Mouse (Mus musculus) liver, postnatal 0 days (tissue): ENCODE results near the gene Cd82. TPM values are rescaled to one million over a fixed set of nuclear protein-coding genes. Genes with fewer than 3 reads are reported as not detected.

Experiments
- ATAC-seq: fragments of 200-750 bp; cut with Nextera tagmentation; 2 replicates; pipeline ENCODE4 v1.8.0; 2017; ENCODE audit warnings: mild to moderate bottlenecking, moderate library complexity
- DNase-seq: peaks from one replicate; pipeline ENCODE4 v3.0.0-alpha.2; 2016
- H3K27ac ChIP-seq: fragments of 300-500 bp; sonication (generic); 2 replicates; pipeline ENCODE4 v1.5.1; 2014; ENCODE audit warnings: antibody characterized with exemption, moderate library complexity, mild to moderate bottlenecking, low read depth
- H3K27me3 ChIP-seq: fragments of 300-500 bp; sonication (generic); 2 replicates; pipeline ENCODE4 v1.6.1; 2014; ENCODE audit warnings: low read length, control low read depth, mixed read lengths; ENCODE audit not compliant: insufficient read depth
- H3K36me3 ChIP-seq: fragments of 300-500 bp; sonication (generic); replicated peaks from 2 replicates; pipeline ENCODE4 v1.6.1; 2014; ENCODE audit warnings: mild to moderate bottlenecking, control low read depth, low read length, moderate library complexity, mixed read lengths; ENCODE audit not compliant: insufficient read depth
- H3K4me1 ChIP-seq: fragments of 300-500 bp; sonication (generic); 2 replicates; pipeline ENCODE4 v1.6.1; 2014; ENCODE audit warnings: antibody characterized with exemption, mild to moderate bottlenecking, control low read depth; ENCODE audit not compliant: insufficient read depth
- H3K4me2 ChIP-seq: fragments of 300-500 bp; sonication (generic); 2 replicates; pipeline ENCODE4 v1.6.1; 2014; ENCODE audit warnings: low read depth, mild to moderate bottlenecking, low read length, moderate library complexity, mixed read lengths
- H3K4me3 ChIP-seq: fragments of 300-500 bp; sonication (generic); 2 replicates; pipeline ENCODE4 v1.5.1; 2014; ENCODE audit warnings: low read depth, low read length
- H3K9ac ChIP-seq: fragments of 300-500 bp; sonication (generic); replicated peaks from 2 replicates; pipeline ENCODE4 v1.6.1; 2014; ENCODE audit warnings: mild to moderate bottlenecking, moderate library complexity
- H3K9me3 ChIP-seq: fragments of 300-500 bp; sonication (generic); 2 replicates; pipeline ENCODE4 v1.6.1; 2016; ENCODE audit warnings: mild to moderate bottlenecking, control low read depth, low read length, mixed read lengths
- CTCF ChIP-seq: sonication (generic); IDR thresholded peaks from 2 replicates; pipeline ENCODE4 v1.5.1; 2016; ENCODE audit warnings: antibody characterized with exemption, low read depth
- EP300 ChIP-seq: IDR thresholded peaks from 2 replicates; pipeline ENCODE4 v1.6.1; 2016; ENCODE audit warnings: antibody characterized with exemption, low read depth, mild to moderate bottlenecking
- WGBS: fragments of 180-500 bp; shearing (Covaris S2); extraction: QIAGEN DNeasy Blood & Tissue Kit; methylation state at CpG from one replicate; pipeline ENCODE4 v1.1.7; 2014; ENCODE audit not compliant: insufficient replicate concordance; 5-methylcytosine and 5-hydroxymethylcytosine counted together
- polyA plus RNA-seq: library from polyadenylated mRNA; unstranded; fragments of >200 nt; fragmentation: Nextera tagmentation; extraction: Ambion mirVana; gene quantifications from 2 replicates; pipeline ENCODE4 v1.2.1, GENCODE M21; 2015

Cd82 gene
- 81.0 and 87.7 TPM in 2 replicates for polyA plus RNA-seq

GRCm38 (mm10) chr2:93462760-93463159, at the start of gene Cd82:
Gene Cd82, minus strand, starts transcription at chr2:93463140.
- peak; percentile 79 for ATAC-seq
- Histone ChIP-seq H3K27me3 (no peaks in the 10 kb centered on the region), H3K36me3 (no peaks in the 10 kb centered on the region), H3K9ac (peak within 1 kb of the TSS; percentile 96), H3K4me1 (peaks cover 63% of the 10 kb centered on the region), H3K4me2 (peak within 1 kb of the TSS; percentile 84), H3K27ac (peak within 1 kb of the TSS; percentile 98), H3K4me3 (peak within 1 kb of the TSS; percentile 89), H3K9me3 (no peaks in the 10 kb centered on the region)
- 0 out of 2 replicates have a peak, but pooled peaks have one; percentile 12 for TF ChIP-seq EP300
- TF ChIP-seq CTCF: no peak
- DNase-seq: peak; percentile 85
- WGBS: 4% methylated on average over 20 of the region's 20 CpGs

GRCm38 (mm10) chr2:93512130-93512529, 49.2 kb upstream of the Cd82 start:
- Histone ChIP-seq H3K4me2 (no peak overlapping the region), H3K9me3 (no peaks in the 10 kb centered on the region), H3K27ac (no peak overlapping the region), H3K4me1 (no peaks in the 10 kb centered on the region), H3K36me3 (no peaks in the 10 kb centered on the region), H3K27me3 (no peaks in the 10 kb centered on the region), H3K4me3 (no peak overlapping the region), H3K9ac (no peak overlapping the region)
- TF ChIP-seq CTCF: no peak
- TF ChIP-seq EP300: no peak
- 65% methylated on average over 7 of the region's 7 CpGs for whole genome bisulfite sequencing
- ATAC-seq: no peak
- DNase-seq: no peak

- Histone ChIP-seq H3K9me3 (no peaks in the 10 kb centered on the region), H3K27me3 (no peaks in the 10 kb centered on the region), H3K36me3 (no peaks in the 10 kb centered on the region), H3K27ac (no peak overlapping the region), H3K4me2 (no peak overlapping the region), H3K4me3 (no peak overlapping the region), H3K9ac (no peak overlapping the region), H3K4me1 (no peaks in the 10 kb centered on the region)
- ATAC-seq (no peak), DNase-seq (no peak)
- TF ChIP-seq EP300 (no peak), CTCF (no peak)
- 90% methylated on average over 1 of the region's 1 CpGs for WGBS
Observed at GRCm38 (mm10) chr2:93510839-93511238, 47.9 kb upstream of the Cd82 start.

GRCm38 (mm10) chr2:93509777-93510750, 47.1 kb upstream of the Cd82 start:
- Histone ChIP-seq H3K27ac (no peak overlapping the region), H3K36me3 (no peaks in the 10 kb centered on the region), H3K4me1 (no peaks in the 10 kb centered on the region), H3K4me2 (no peak overlapping the region), H3K9me3 (no peaks in the 10 kb centered on the region), H3K9ac (no peak overlapping the region), H3K4me3 (no peak overlapping the region), H3K27me3 (no peaks in the 10 kb centered on the region)
- no peak for TF ChIP-seq CTCF
- no peak for TF ChIP-seq EP300
- 74% methylated on average over 12 of the region's 12 CpGs for WGBS
- DNase-seq: no peak
- no peak for ATAC-seq

- no peak overlapping the region for H3K4me3 ChIP-seq
- no peaks in the 10 kb centered on the region for H3K36me3 ChIP-seq
- H3K27me3 ChIP-seq: no peaks in the 10 kb centered on the region
- H3K9me3 ChIP-seq: no peaks in the 10 kb centered on the region
- TF ChIP-seq EP300 (no peak), CTCF (no peak)
- H3K27ac ChIP-seq: no peak overlapping the region
- no peak for DNase-seq
- H3K4me1 ChIP-seq: no peaks in the 10 kb centered on the region
- H3K4me2 ChIP-seq: no peak overlapping the region
- WGBS: 64% methylated on average over 6 of the region's 6 CpGs
- no peak for ATAC-seq
- H3K9ac ChIP-seq: no peak overlapping the region
Observed at GRCm38 (mm10) chr2:93505091-93505490, 42.2 kb upstream of the Cd82 start.

GRCm38 (mm10) chr2:93503353-93503752, 40.4 kb upstream of the Cd82 start:
- Histone ChIP-seq H3K4me3 (no peak overlapping the region), H3K9me3 (no peaks in the 10 kb centered on the region), H3K27ac (no peak overlapping the region), H3K9ac (no peak overlapping the region), H3K4me2 (no peak overlapping the region), H3K36me3 (no peaks in the 10 kb centered on the region), H3K4me1 (no peaks in the 10 kb centered on the region), H3K27me3 (no peaks in the 10 kb centered on the region)
- TF ChIP-seq CTCF (no peak), EP300 (no peak)
- ATAC-seq (no peak), DNase-seq (no peak)
- WGBS: 53% methylated on average over 4 of the region's 4 CpGs
